25 mouse cellular contexts compared by ENCODE assay signal in genomic region chr10:125986443-125986842, GRCm38 (mm10). TPM values are rescaled to one million over a fixed set of nuclear protein-coding genes. Genes with fewer than 3 reads are reported as not detected.
DNase-seq lines count a peak whose midpoint lies in the region; ATAC-seq and TF ChIP-seq lines count a peak whose summit lies in the region.
"Had no signal": no experiment of that assay in that cellular context is flagged by ENCODE, and none has a peak within 500 bp of the region (broad histone marks: within the 10 kb centered on the region; RNA-seq: fewer than 3 reads in every experiment).

No protein-coding gene starts in this region.

- peak; percentile 49 for ATAC-seq in intestine, embryonic 16.5 days
- no peak for ATAC-seq in intestine, embryonic 15.5 days
- peak; percentile 84 for ATAC-seq in intestine, postnatal 0 days
- 0 out of 2 replicates have a peak, but pooled peaks have one; percentile 56 for ATAC-seq in stomach, postnatal 0 days (ENCODE audit: low FRiP score, low TSS enrichment)
- ATAC-seq: CD4-positive, CD25-positive, alpha-beta regulatory T cell, adult 4 months; forebrain, embryonic 16.5 days had no signal

- H3K4me3 ChIP-seq in intestine, embryonic 16.5 days (ENCODE audit: low read length), result no peak overlapping the region
- no peak overlapping the region for H3K4me3 ChIP-seq in intestine, embryonic 15.5 days (replicated peaks)
- no peak overlapping the region for H3K4me3 ChIP-seq in intestine, postnatal 0 days (ENCODE audit: low read depth, low read length)
- H3K4me3 ChIP-seq in stomach, postnatal 0 days (ENCODE audit: low read depth, low read length), result no peak overlapping the region
- H3K4me3 ChIP-seq: embryonic facial prominence, embryonic 13.5 days; heart, embryonic 12.5 days; hindbrain, embryonic 12.5 days; liver, embryonic 13.5 days; neural tube, embryonic 15.5 days had no signal

- H3K4me2 ChIP-seq in intestine, embryonic 16.5 days (ENCODE audit: low read depth, low read length), result no peak overlapping the region
- H3K4me2 ChIP-seq in intestine, embryonic 15.5 days (replicated peaks), result no peak overlapping the region
- H3K4me2 ChIP-seq in intestine, postnatal 0 days (replicated peaks; ENCODE audit: low read depth), result no peak overlapping the region
- no peak overlapping the region for H3K4me2 ChIP-seq in stomach, postnatal 0 days (replicated peaks; ENCODE audit: low read depth)
- H3K4me2 ChIP-seq: embryonic facial prominence, embryonic 13.5 days; heart, embryonic 12.5 days; hindbrain, embryonic 12.5 days; liver, embryonic 13.5 days; midbrain, embryonic 11.5 days; neural tube, embryonic 15.5 days had no signal

- WGBS in intestine, embryonic 16.5 days, result 83% methylated on average over 9 of the region's 9 CpGs
- 81% methylated on average over 9 of the region's 9 CpGs for WGBS in intestine, embryonic 15.5 days
- WGBS in intestine, postnatal 0 days, result 64% methylated on average over 9 of the region's 9 CpGs
- WGBS in stomach, postnatal 0 days, result 61% methylated on average over 9 of the region's 9 CpGs

- H3K4me1 ChIP-seq in intestine, embryonic 16.5 days (ENCODE audit: control insufficient read depth, insufficient read depth, low read length), result no peaks in the 10 kb centered on the region
- H3K4me1 ChIP-seq in intestine, embryonic 15.5 days (replicated peaks), result no peaks in the 10 kb centered on the region; the same call in 1 of the 2 replicates
- H3K4me1 ChIP-seq in intestine, postnatal 0 days (replicated peaks; ENCODE audit: control insufficient read depth, insufficient read depth, low read length), result peaks cover 7% of the 10 kb centered on the region; the same call in 1 of the 2 replicates
- 0 out of 2 replicates have a peak, but pooled peaks cover 2% of the 10 kb centered on the region for H3K4me1 ChIP-seq in stomach, postnatal 0 days (replicated peaks; ENCODE audit: control insufficient read depth, insufficient read depth)
- H3K4me1 ChIP-seq: heart, embryonic 12.5 days; liver, embryonic 13.5 days had no signal

- no peak for TF ChIP-seq CTCF in intestine, postnatal 0 days (IDR thresholded peaks at IDR 0.05; ENCODE audit: low read depth)
- TF ChIP-seq CTCF in stomach, postnatal 0 days (IDR thresholded peaks at IDR 0.05; ENCODE audit: low read depth), result no peak

- TF ChIP-seq EP300 in stomach, postnatal 0 days (optimal IDR thresholded peaks at IDR 0.05), result no peak

- peak; percentile 38 to 42 for DNase-seq in kidney, postnatal 36 days
- no peak for DNase-seq in kidney, adult 18-20 months
- DNase-seq in stomach, postnatal 0 days (ENCODE audit: low spot score), result no peak
- DNase-seq in urinary bladder, postnatal 14 days (ENCODE audit: low spot score), result no peak
- DNase-seq: adrenal gland, adult 2 months; cerebellum, adult 11 months; cerebellum, postnatal 10 days; gastrocnemius, postnatal 10 days; heart, adult 18-20 months; heart, postnatal 10 days; layer of hippocampus, adult 9-11 months; liver, embryonic 13.5 days; lung, adult 2 months; lung, postnatal 14 days; right cerebral cortex, adult 18-20 months had no signal

- 0 out of 2 replicates have a peak, but pooled peaks cover 3% of the 10 kb centered on the region for H3K36me3 ChIP-seq in intestine, embryonic 16.5 days (ENCODE audit: control insufficient read depth, insufficient read depth, low read length)
- H3K36me3 ChIP-seq in intestine, embryonic 15.5 days, result no peaks in the 10 kb centered on the region; the same call in 1 of the 2 replicates
- H3K36me3 ChIP-seq in intestine, postnatal 0 days (ENCODE audit: control insufficient read depth, insufficient read depth), result no peaks in the 10 kb centered on the region; the same call in 1 of the 2 replicates
- H3K36me3 ChIP-seq in stomach, postnatal 0 days (ENCODE audit: control insufficient read depth, insufficient read depth, low read length), result 0 out of 2 replicates have a peak, but pooled peaks cover 4% of the 10 kb centered on the region
- H3K36me3 ChIP-seq: heart, embryonic 12.5 days; hindbrain, embryonic 12.5 days; liver, embryonic 13.5 days; neural tube, embryonic 15.5 days had no signal

- H3K9me3 ChIP-seq in intestine, embryonic 16.5 days (ENCODE audit: control insufficient read depth, low read length), result no peaks in the 10 kb centered on the region
- no peaks in the 10 kb centered on the region for H3K9me3 ChIP-seq in intestine, embryonic 15.5 days
- no peaks in the 10 kb centered on the region for H3K9me3 ChIP-seq in intestine, postnatal 0 days (ENCODE audit: control insufficient read depth)
- no peaks in the 10 kb centered on the region for H3K9me3 ChIP-seq in stomach, postnatal 0 days (ENCODE audit: control insufficient read depth, low read length)
- H3K9me3 ChIP-seq: embryonic facial prominence, embryonic 13.5 days; heart, embryonic 12.5 days; hindbrain, embryonic 12.5 days; liver, embryonic 13.5 days; neural tube, embryonic 15.5 days had no signal

- H3K9ac ChIP-seq in intestine, embryonic 16.5 days (ENCODE audit: low read depth, low read length), result no peak overlapping the region
- no peak overlapping the region for H3K9ac ChIP-seq in intestine, embryonic 15.5 days
- H3K9ac ChIP-seq in intestine, postnatal 0 days (ENCODE audit: low read depth, low read length), result no peak overlapping the region
- no peak overlapping the region for H3K9ac ChIP-seq in stomach, postnatal 0 days (ENCODE audit: low read length)
- H3K9ac ChIP-seq: embryonic facial prominence, embryonic 13.5 days; heart, embryonic 12.5 days; hindbrain, embryonic 12.5 days; liver, embryonic 13.5 days; neural tube, embryonic 15.5 days had no signal

- no peaks in the 10 kb centered on the region for H3K27me3 ChIP-seq in intestine, embryonic 16.5 days (replicated peaks; ENCODE audit: control insufficient read depth, insufficient read depth, low read length)
- H3K27me3 ChIP-seq in intestine, embryonic 15.5 days (replicated peaks), result no peaks in the 10 kb centered on the region
- H3K27me3 ChIP-seq in intestine, postnatal 0 days (replicated peaks; ENCODE audit: control insufficient read depth, insufficient read depth, low read length), result no peaks in the 10 kb centered on the region
- no peaks in the 10 kb centered on the region for H3K27me3 ChIP-seq in stomach, postnatal 0 days (ENCODE audit: control insufficient read depth, insufficient read depth, low read length)
- H3K27me3 ChIP-seq: embryonic facial prominence, embryonic 13.5 days; hindbrain, embryonic 12.5 days; liver, embryonic 13.5 days; neural tube, embryonic 15.5 days had no signal

- H3K27ac ChIP-seq in intestine, embryonic 16.5 days (ENCODE audit: low read length), result no peak overlapping the region
- H3K27ac ChIP-seq in intestine, embryonic 15.5 days, result no peak overlapping the region; the same call in 1 of the 2 replicates
- H3K27ac ChIP-seq in intestine, postnatal 0 days (ENCODE audit: low read depth, low read length), result no peak overlapping the region
- H3K27ac ChIP-seq in stomach, postnatal 0 days (replicated peaks), result peak overlapping the region; percentile 56
- H3K27ac ChIP-seq: embryonic facial prominence, embryonic 13.5 days; hindbrain, embryonic 12.5 days; liver, embryonic 13.5 days; neural tube, embryonic 15.5 days had no signal

RNA-seq across cellular contexts. Expression of gene Lrig3, which starts 20.5 kb away (rescaled TPM):
- polyA plus RNA-seq in intestine, embryonic 16.5 days (2015; fragmentation: Nextera tagmentation; extraction: Ambion mirVana), result 9.2 and 10.2 TPM in 2 replicates
- polyA plus RNA-seq in intestine, embryonic 15.5 days (2015; fragmentation: Nextera tagmentation; extraction: Ambion mirVana), result 13.7 and 14.8 TPM in 2 replicates
- polyA plus RNA-seq in intestine, postnatal 0 days (2015; fragmentation: Nextera tagmentation; extraction: Ambion mirVana), result 6.7 and 6.9 TPM in 2 replicates
- 11.3 and 11.6 TPM in 2 replicates for polyA plus RNA-seq in stomach, postnatal 0 days (2015; fragmentation: Nextera tagmentation; extraction: Ambion mirVana)

Comparison
In these comparisons a context has a peak if more than half of its experiments do, and no peak if none do; other contexts are left out.
1. DNase-seq: peak in kidney, postnatal 36 days (2 of 2); none in kidney, adult 18-20 months (single experiment), stomach, postnatal 0 days (single experiment) and urinary bladder, postnatal 14 days (single experiment).